18 mouse cellular contexts compared by ENCODE assay signal in genomic region chr2:170139411-170140046, GRCm38 (mm10). TPM values are rescaled to one million over a fixed set of nuclear protein-coding genes. Genes with fewer than 3 reads are reported as not detected.
DNase-seq lines count a peak whose midpoint lies in the region; ATAC-seq and TF ChIP-seq lines count a peak whose summit lies in the region.
"Had no signal": no experiment of that assay in that cellular context is flagged by ENCODE, and none has a peak within 500 bp of the region (broad histone marks: within the 10 kb centered on the region; RNA-seq: fewer than 3 reads in every experiment).

No protein-coding gene starts in this region.

- H3K36me3 ChIP-seq in liver, embryonic 11.5 days (ENCODE audit: control insufficient read depth, insufficient read depth, low read length) = no peaks in the 10 kb centered on the region
- peaks cover 16% of the 10 kb centered on the region for H3K36me3 ChIP-seq in liver, embryonic 12.5 days
- no peaks in the 10 kb centered on the region for H3K36me3 ChIP-seq in stomach, embryonic 15.5 days
- no peaks in the 10 kb centered on the region for H3K36me3 ChIP-seq in thymus, adult 2 months (ENCODE audit: control insufficient read depth, insufficient read depth, low read length)
- H3K36me3 ChIP-seq: limb, embryonic 10.5 days; midbrain, embryonic 10.5 days had no signal

- H3K4me3 ChIP-seq in liver, embryonic 11.5 days (ENCODE audit: low read depth, low read length) = no peak overlapping the region
- no peak overlapping the region for H3K4me3 ChIP-seq in liver, embryonic 12.5 days
- H3K4me3 ChIP-seq in stomach, embryonic 15.5 days (replicated peaks) = no peak overlapping the region
- no peak overlapping the region for H3K4me3 ChIP-seq in thymus, adult 2 months (ENCODE audit: control insufficient read depth, insufficient read depth, low read length)
- H3K4me3 ChIP-seq: erythroblast, embryonic 14.5 days; layer of hippocampus, adult 2 months; left cerebral cortex, adult 2 months; limb, embryonic 10.5 days; midbrain, embryonic 10.5 days had no signal

- no peak; the same call in 1 of the 2 replicates for ATAC-seq in liver, embryonic 11.5 days (replicated peaks; ENCODE audit: low FRiP score)
- ATAC-seq in liver, embryonic 12.5 days = no peak
- ATAC-seq in stomach, embryonic 15.5 days (ENCODE audit: insufficient read depth, low FRiP score, low read depth) = no peak
- ATAC-seq: forebrain, embryonic 14.5 days had no signal

- no peak for DNase-seq in liver, embryonic 11.5 days (ENCODE audit: low spot score)
- DNase-seq in liver (no peak), NIH3T3 (ENCODE audit: low read depth) (peak; percentile 87)
- DNase-seq in kidney, adult 18-20 months = no peak
- DNase-seq in retina, embryonic 14.5 days (ENCODE audit: low spot score) = no peak
- DNase-seq in thymus, adult 2 months = no peak
- DNase-seq: cerebellum, postnatal 10 days; thymus, postnatal 14 days had no signal

- no peak overlapping the region for H3K9ac ChIP-seq in liver, embryonic 11.5 days (ENCODE audit: low read depth, low read length)
- H3K9ac ChIP-seq in liver, embryonic 12.5 days = no peak overlapping the region; the same call in 1 of the 2 replicates
- H3K9ac ChIP-seq in stomach, embryonic 15.5 days = no peak overlapping the region

- no peak for TF ChIP-seq CTCF in thymus, adult 2 months (IDR thresholded peaks at IDR 0.05; ENCODE audit: borderline replicate concordance, control insufficient read depth, extremely low read depth, insufficient read depth, low read length, poor library complexity)

- H3K4me1 ChIP-seq in liver, embryonic 11.5 days (replicated peaks; ENCODE audit: control insufficient read depth, insufficient read depth, low read length) = peaks cover 33% of the 10 kb centered on the region
- peaks cover 77% of the 10 kb centered on the region for H3K4me1 ChIP-seq in liver, embryonic 12.5 days
- H3K4me1 ChIP-seq in stomach, embryonic 15.5 days = peaks cover 11% of the 10 kb centered on the region; the same call in 1 of the 2 replicates
- peaks cover 3% of the 10 kb centered on the region; the same call in 1 of the 2 replicates for H3K4me1 ChIP-seq in thymus, adult 2 months (replicated peaks; ENCODE audit: control insufficient read depth, insufficient read depth, low read length)

- no peaks in the 10 kb centered on the region for H3K9me3 ChIP-seq in liver, embryonic 11.5 days (ENCODE audit: control insufficient read depth, low read length)
- H3K9me3 ChIP-seq in liver, embryonic 12.5 days (replicated peaks) = no peaks in the 10 kb centered on the region
- H3K9me3 ChIP-seq in stomach, embryonic 15.5 days = no peaks in the 10 kb centered on the region
- H3K9me3 ChIP-seq: limb, embryonic 10.5 days; midbrain, embryonic 10.5 days had no signal

- TF ChIP-seq POLR2A in thymus, adult 2 months (IDR thresholded peaks at IDR 0.05; ENCODE audit: control insufficient read depth, extremely low read depth, insufficient read depth, low read length, poor library complexity) = no peak

- H3K4me2 ChIP-seq in liver, embryonic 11.5 days = no peak overlapping the region
- no peak overlapping the region for H3K4me2 ChIP-seq in liver, embryonic 12.5 days
- H3K4me2 ChIP-seq in stomach, embryonic 15.5 days = no peak overlapping the region
- H3K4me2 ChIP-seq: heart, embryonic 11.5 days had no signal

- H3K27me3 ChIP-seq in liver, embryonic 11.5 days (replicated peaks; ENCODE audit: control insufficient read depth, insufficient read depth, low read length) = no peaks in the 10 kb centered on the region
- no peaks in the 10 kb centered on the region for H3K27me3 ChIP-seq in liver, embryonic 12.5 days (replicated peaks)
- H3K27me3 ChIP-seq in stomach, embryonic 15.5 days (replicated peaks) = no peaks in the 10 kb centered on the region
- no peaks in the 10 kb centered on the region for H3K27me3 ChIP-seq in thymus, adult 2 months (ENCODE audit: control insufficient read depth, insufficient read depth, low read length)
- H3K27me3 ChIP-seq: CH12.LX had no signal

- WGBS in liver, embryonic 11.5 days = 63% methylated on average over 9 of the region's 9 CpGs
- WGBS in liver, embryonic 12.5 days (ENCODE audit: insufficient replicate concordance) = 63% methylated on average over 9 of the region's 9 CpGs
- 19% methylated on average over 9 of the region's 9 CpGs for WGBS in stomach, embryonic 15.5 days
- WGBS in thymus, adult 2 months = 77% methylated on average over 9 of the region's 9 CpGs

- 0 out of 2 replicates have a peak overlapping the region, but pooled peaks have one; percentile 17 for H3K27ac ChIP-seq in liver, embryonic 11.5 days (ENCODE audit: low read depth, low read length)
- peak overlapping the region; percentile 42; the same call in 1 of the 2 replicates for H3K27ac ChIP-seq in liver, embryonic 12.5 days
- H3K27ac ChIP-seq in stomach, embryonic 15.5 days = peak overlapping the region; percentile 45
- no peak overlapping the region for H3K27ac ChIP-seq in thymus, adult 2 months (ENCODE audit: control insufficient read depth, insufficient read depth, low read length)
- H3K27ac ChIP-seq: layer of hippocampus, adult 2 months; left cerebral cortex, adult 2 months; limb, embryonic 10.5 days; midbrain, embryonic 10.5 days had no signal

RNA-seq across cellular contexts. Expression of gene Zfp217, which starts 8.4 kb away (rescaled TPM):
- 5.1 and 5.4 TPM in 2 replicates for polyA plus RNA-seq in liver, embryonic 11.5 days (2014; fragmentation: Nextera tagmentation; extraction: Ambion mirVana)
- polyA plus RNA-seq in liver, embryonic 12.5 days (2016; fragmentation: Nextera tagmentation; extraction: Ambion mirVana) = 3.8 and 4.5 TPM in 2 replicates
- polyA plus RNA-seq in stomach, embryonic 15.5 days (2015; fragmentation: Nextera tagmentation; extraction: Ambion mirVana) = 3.9 and 4.0 TPM in 2 replicates
- polyA plus RNA-seq in thymus, adult 2 months (2012; rRNA removed) = 32.1 and 41.0 TPM in 2 replicates
